Mouse (Mus musculus) forebrain, postnatal 0 days (tissue): ENCODE measurements at regions not wholly inside any gene's neighbourhood (a gene's known extent, or its start where the extent isn't known, plus 50 kb on each side); places are given as distances from the start of the nearest gene placed in this dataset.
A peak's percentile ranks its signal among the peaks of the same experiment; 100 is the strongest.

Experiments used
- ATAC-seq: fragments of 200-750 bp; cut with Nextera tagmentation; 2 replicates; pipeline ENCODE4 v1.8.0; 2017; ENCODE audit warnings: mild to moderate bottlenecking, moderate library complexity
- DNase-seq: peaks from one replicate; pipeline ENCODE4 v3.0.0-alpha.2; 2015
- H3K27ac ChIP-seq: fragments of 300-500 bp; sonication (generic); 2 replicates; pipeline ENCODE4 v1.5.1; 2014; ENCODE audit warnings: low read depth, mild to moderate bottlenecking, antibody characterized with exemption, low read length, moderate library complexity, mixed read lengths
- H3K27me3 ChIP-seq: fragments of 300-500 bp; sonication (generic); 2 replicates; pipeline ENCODE4 v1.6.1; 2014; ENCODE audit warnings: mild to moderate bottlenecking, low read length, mixed read lengths; ENCODE audit not compliant: insufficient read depth
- H3K36me3 ChIP-seq: fragments of 300-500 bp; sonication (generic); 2 replicates; pipeline ENCODE4 v1.6.1; 2014; ENCODE audit warnings: mild to moderate bottlenecking, moderate library complexity; ENCODE audit not compliant: insufficient read depth
- H3K4me1 ChIP-seq: fragments of 300-500 bp; sonication (generic); 2 replicates; pipeline ENCODE4 v1.6.1; 2014; ENCODE audit warnings: antibody characterized with exemption; ENCODE audit not compliant: insufficient read depth
- H3K4me2 ChIP-seq: fragments of 300-500 bp; sonication (generic); 2 replicates; pipeline ENCODE4 v1.6.1; 2014; ENCODE audit warnings: low read depth, mild to moderate bottlenecking, moderate library complexity
- H3K4me3 ChIP-seq: fragments of 300-500 bp; sonication (generic); 2 replicates; pipeline ENCODE4 v1.5.1; 2014; ENCODE audit warnings: low read depth, low read length, mixed read lengths
- H3K9ac ChIP-seq: fragments of 300-500 bp; sonication (generic); 2 replicates; pipeline ENCODE4 v1.6.1; 2014; ENCODE audit warnings: mild to moderate bottlenecking
- H3K9me3 ChIP-seq: fragments of 300-500 bp; sonication (generic); 2 replicates; pipeline ENCODE4 v1.6.1; 2016; ENCODE audit warnings: low read length
- CTCF ChIP-seq: sonication (generic); IDR thresholded peaks from 2 replicates; pipeline ENCODE4 v1.5.1; 2016; ENCODE audit warnings: antibody characterized with exemption, control low read depth, low read depth
- WGBS: fragments of 180-500 bp; shearing (Covaris S2); extraction: QIAGEN DNeasy Blood & Tissue Kit; methylation state at CpG from one replicate; pipeline ENCODE4 v1.1.7; 2014; 5-methylcytosine and 5-hydroxymethylcytosine counted together

- H3K36me3 ChIP-seq, result no peaks in the 10 kb centered on the region
- TF ChIP-seq CTCF, result no peak
- DNase-seq, result no peak
- ATAC-seq, result no peak
- H3K4me2 ChIP-seq, result no peak overlapping the region
- H3K9me3 ChIP-seq, result peaks cover 6% of the 10 kb centered on the region; the same call in 1 of the 2 replicates
- H3K27ac ChIP-seq, result no peak overlapping the region
- 44% methylated on average over 16 of the region's 16 CpGs for WGBS
- no peaks in the 10 kb centered on the region; the same call in 1 of the 2 replicates for H3K27me3 ChIP-seq
- H3K9ac ChIP-seq, result no peak overlapping the region
- no peaks in the 10 kb centered on the region for H3K4me1 ChIP-seq
- no peak overlapping the region for H3K4me3 ChIP-seq
Observed at GRCm38 (mm10) chr5:120294526-120295078, 136.9 kb upstream of the Lhx5 start.

DNA sequence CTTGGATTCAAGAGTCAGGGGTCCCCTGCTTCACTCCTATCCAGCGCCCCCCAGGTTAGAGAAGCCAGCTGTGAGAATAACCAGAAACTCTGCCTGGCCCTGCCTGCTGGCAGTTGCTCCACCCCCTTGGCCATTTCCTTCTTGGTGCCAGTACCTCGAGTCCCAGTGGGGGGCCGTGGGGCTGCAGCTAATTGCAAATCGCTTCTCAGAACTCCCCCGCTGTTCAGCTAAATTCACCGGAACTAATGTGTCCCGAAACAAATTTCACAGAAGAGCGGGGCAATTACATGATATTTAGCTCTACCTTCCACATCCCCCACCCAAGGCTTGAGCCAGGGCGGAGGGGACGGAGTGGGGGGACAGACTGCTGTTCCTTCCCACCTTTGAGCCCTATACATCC lies 134.3 kb upstream of the Lhx5 start:
- Histone ChIP-seq H3K9me3 (no peaks in the 10 kb centered on the region), H3K27me3 (no peaks in the 10 kb centered on the region; the same call in 1 of the 2 replicates), H3K4me1 (peaks cover 9% of the 10 kb centered on the region), H3K4me2 (no peak overlapping the region), H3K4me3 (no peak overlapping the region), H3K9ac (no peak overlapping the region), H3K27ac (no peak overlapping the region), H3K36me3 (no peaks in the 10 kb centered on the region)
- ATAC-seq, result no peak
- no peak for TF ChIP-seq CTCF
- WGBS, result 5% methylated on average over 10 of the region's 10 CpGs
- no peak for DNase-seq

- H3K4me1 ChIP-seq, result peaks cover 12% of the 10 kb centered on the region
- H3K4me2 ChIP-seq, result no peak overlapping the region
- TF ChIP-seq CTCF, result no peak
- no peak overlapping the region for H3K27ac ChIP-seq
- no peaks in the 10 kb centered on the region; the same call in 1 of the 2 replicates for H3K27me3 ChIP-seq
- no peak overlapping the region for H3K9ac ChIP-seq
- H3K9me3 ChIP-seq, result no peaks in the 10 kb centered on the region
- no peak for DNase-seq
- ATAC-seq, result no peak
- no peaks in the 10 kb centered on the region for H3K36me3 ChIP-seq
- 42% methylated on average over 3 of the region's 3 CpGs for WGBS
- no peak overlapping the region for H3K4me3 ChIP-seq
Observed at GRCm38 (mm10) chr5:120297665-120298282, 133.7 kb upstream of the Lhx5 start.

- DNase-seq, result peak; percentile 66
- peak; percentile 70 for ATAC-seq
- TF ChIP-seq CTCF, result no peak
Observed at GRCm38 (mm10) chr5:120301672-120302071, 129.8 kb upstream of the Lhx5 start.

GRCm38 (mm10) chr5:120302307-120302706 lies 129.2 kb upstream of the Lhx5 start:
- no peak for TF ChIP-seq CTCF
- peaks cover 7% of the 10 kb centered on the region; the same call in 1 of the 2 replicates for H3K27me3 ChIP-seq
- ATAC-seq (peak; percentile 70), DNase-seq (no peak)
- H3K9me3 ChIP-seq, result no peaks in the 10 kb centered on the region
- peak overlapping the region; percentile 54 for H3K9ac ChIP-seq
- H3K36me3 ChIP-seq, result no peaks in the 10 kb centered on the region
- WGBS, result 5% methylated on average over 47 of the region's 47 CpGs
- peak overlapping the region; percentile 79 for H3K4me2 ChIP-seq
- peaks cover 25% of the 10 kb centered on the region for H3K4me1 ChIP-seq
- H3K27ac ChIP-seq, result no peak overlapping the region
- H3K4me3 ChIP-seq, result peak overlapping the region; percentile 35

More at GRCm38 (mm10) chr5:120301672-120302071, 129.8 kb upstream of the Lhx5 start:
- Histone ChIP-seq H3K27me3 (peaks cover 7% of the 10 kb centered on the region; the same call in 1 of the 2 replicates), H3K9ac (peak overlapping the region; percentile 54), H3K4me2 (peak overlapping the region; percentile 79), H3K36me3 (no peaks in the 10 kb centered on the region), H3K4me3 (peak overlapping the region; percentile 35), H3K9me3 (no peaks in the 10 kb centered on the region), H3K27ac (no peak overlapping the region), H3K4me1 (peaks cover 25% of the 10 kb centered on the region)
- WGBS, result 6% methylated on average over 16 of the region's 16 CpGs

DNA sequence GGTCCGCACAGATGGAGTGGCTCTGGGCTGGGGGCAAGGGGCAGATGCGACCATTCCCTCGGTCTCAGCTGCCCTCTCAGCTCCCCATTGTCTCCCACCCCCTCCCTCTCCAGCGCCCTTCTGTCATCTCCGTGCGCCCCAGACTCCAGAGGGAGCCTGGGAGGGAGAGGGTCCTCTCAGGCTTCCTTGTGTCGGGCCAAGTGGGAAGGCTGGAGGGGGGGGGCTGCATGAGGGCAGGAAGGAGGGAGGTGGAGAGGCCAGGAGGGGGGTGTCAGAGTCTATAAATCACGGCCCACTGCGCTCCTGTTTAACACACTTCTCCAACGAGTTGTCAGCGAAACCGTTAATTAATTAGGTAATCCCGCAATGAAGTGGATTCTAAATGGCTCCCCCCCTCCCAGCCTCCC lies 127.2 kb upstream of the Lhx5 start:
- Histone ChIP-seq H3K4me2 (peak overlapping the region; percentile 29), H3K9ac (no peak overlapping the region), H3K27ac (no peak overlapping the region), H3K27me3 (peaks cover 7% of the 10 kb centered on the region; the same call in 1 of the 2 replicates), H3K4me1 (peaks cover 25% of the 10 kb centered on the region), H3K9me3 (no peaks in the 10 kb centered on the region), H3K36me3 (no peaks in the 10 kb centered on the region), H3K4me3 (no peak overlapping the region)
- DNase-seq (no peak), ATAC-seq (no peak; the same call in 1 of the 2 replicates)
- 4% methylated on average over 13 of the region's 13 CpGs for WGBS
- no peak for TF ChIP-seq CTCF

GRCm38 (mm10) chr5:120312299-120312698 lies 119.2 kb upstream of the Lhx5 start:
- Histone ChIP-seq H3K4me3 (no peak overlapping the region), H3K9ac (no peak overlapping the region), H3K4me2 (no peak overlapping the region), H3K4me1 (no peaks in the 10 kb centered on the region), H3K9me3 (no peaks in the 10 kb centered on the region), H3K27ac (no peak overlapping the region), H3K36me3 (no peaks in the 10 kb centered on the region), H3K27me3 (no peaks in the 10 kb centered on the region)
- DNase-seq, result no peak
- no peak for ATAC-seq
- peak; percentile 61 for TF ChIP-seq CTCF
- 90% methylated on average over 6 of the region's 6 CpGs for WGBS
